Mouse (Mus musculus): ENCODE measurements around the gene Gm15319. TPM values are rescaled to one million over a fixed set of nuclear protein-coding genes. Genes with fewer than 3 reads are reported as not detected.

Gene Gm15319
- not detected in 4 replicates for total RNA-seq (2023)

DNA sequence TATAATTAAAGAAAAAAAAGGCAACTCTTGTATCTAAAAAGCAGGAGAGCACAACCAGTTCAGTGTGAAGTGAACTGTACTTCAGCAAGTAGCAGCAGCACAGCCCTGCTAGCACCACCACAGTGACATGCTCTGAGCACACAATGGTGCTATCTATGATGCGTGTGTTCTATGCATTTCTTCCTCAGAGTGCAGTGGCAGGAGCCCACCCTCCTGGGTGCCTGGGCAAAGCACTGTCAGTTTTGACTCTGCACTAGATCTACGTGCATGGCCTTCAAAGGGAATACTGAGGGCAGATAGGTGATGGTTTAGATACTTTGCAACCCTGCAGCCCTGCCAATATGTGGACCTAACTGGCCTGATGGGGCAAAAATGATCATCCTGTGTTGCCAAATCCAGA lies at the start of gene Gm15319:
TSS of gene Gm15319 (minus strand) at position 101 of the 400 bp plus-strand sequence.

All from B cell, adult 62 days (primary cell).